Mouse (Mus musculus) adrenal gland, postnatal 36 days (tissue): ENCODE measurements at regions not wholly inside any gene's neighbourhood (a gene's known extent, or its start where the extent isn't known, plus 50 kb on each side); places are given as distances from the start of the nearest gene placed in this dataset.
"Not testable (repeated sequence)": the region's sequence is repeated elsewhere in the genome, so short reads cannot be mapped to it uniquely, and the experiment has no call there.

ENCODE experiments used
- DNase-seq, 2 experiments: peaks; one replicate each; pipeline ENCODE4 v3.0.0; 2021; ENCODE audit warnings: mixed read lengths in 1 of 2

DNA sequence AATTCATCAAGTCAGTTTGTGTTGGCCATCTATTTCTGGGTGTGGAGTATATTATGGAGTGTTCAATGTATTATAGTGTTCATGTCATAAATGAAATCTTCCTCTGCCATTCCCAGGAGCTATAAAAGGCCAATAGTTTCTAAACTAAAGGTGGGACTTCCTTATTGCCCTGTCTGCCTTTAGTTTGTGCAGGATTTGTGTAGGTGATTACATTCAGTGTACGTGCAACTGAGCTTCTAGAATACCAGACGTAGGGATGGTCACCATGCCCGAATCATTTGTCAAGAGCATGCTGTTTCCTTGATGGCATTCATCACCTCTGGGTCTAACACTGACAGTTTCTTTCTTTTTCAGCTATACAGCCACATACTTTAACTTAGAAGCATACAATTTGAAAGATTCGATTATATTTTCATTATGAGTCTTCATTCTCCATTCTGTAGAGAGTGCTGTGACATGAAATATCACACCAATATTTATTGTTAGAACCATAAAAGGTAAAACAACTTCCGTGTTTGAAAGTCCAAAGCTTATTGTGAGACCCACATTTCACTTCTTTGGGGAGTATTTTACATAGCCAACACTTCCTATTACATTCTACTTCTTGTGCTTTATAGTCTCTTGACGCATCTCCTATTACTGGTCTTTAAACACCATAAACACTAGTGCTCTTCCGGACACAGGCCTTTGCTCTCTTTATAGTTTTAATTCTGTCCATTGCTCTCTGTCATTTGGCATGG, 494.1 kb upstream of the Klf6 start:
- DNase-seq, result no peak

DNA sequence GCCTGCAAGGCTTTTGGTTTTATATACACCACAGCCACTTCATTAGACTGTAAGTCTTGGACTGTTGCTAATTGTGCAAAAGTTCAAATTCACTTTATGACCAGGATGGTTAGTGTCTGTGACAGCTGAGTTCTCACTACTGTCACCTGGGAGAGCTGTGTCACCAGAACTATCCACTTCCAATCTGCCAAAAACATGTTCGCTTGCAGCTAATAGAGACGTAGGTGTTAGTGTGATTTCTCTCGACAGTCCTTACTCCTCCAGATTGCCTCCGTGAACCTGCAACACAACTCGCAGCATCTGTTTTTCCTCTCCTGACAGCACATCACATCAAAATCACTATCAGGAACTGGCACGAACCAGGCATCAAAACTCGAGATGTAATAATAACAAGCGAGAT, 491.3 kb upstream of the Klf6 start:
- no peak for DNase-seq

DNA sequence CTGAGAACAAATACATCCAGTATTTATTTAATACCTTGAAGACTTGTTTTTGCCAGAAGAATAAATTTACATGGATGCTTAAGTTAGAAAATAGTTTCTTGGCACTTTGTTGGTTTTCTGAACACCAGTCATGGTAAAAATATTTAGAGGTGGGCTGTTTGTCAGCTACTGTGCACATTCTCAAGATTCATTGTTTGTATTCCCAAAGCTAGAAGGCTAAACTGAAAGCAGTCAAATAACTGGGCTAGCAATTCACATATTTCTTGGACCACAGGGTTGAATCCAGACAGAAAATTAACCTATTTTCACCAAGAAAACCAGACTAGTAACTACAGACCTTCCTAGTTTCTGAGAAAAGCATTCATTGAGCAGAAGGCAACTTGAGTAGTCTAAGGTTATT, 488.1 kb upstream of the Klf6 start:
- no peak for DNase-seq

DNA sequence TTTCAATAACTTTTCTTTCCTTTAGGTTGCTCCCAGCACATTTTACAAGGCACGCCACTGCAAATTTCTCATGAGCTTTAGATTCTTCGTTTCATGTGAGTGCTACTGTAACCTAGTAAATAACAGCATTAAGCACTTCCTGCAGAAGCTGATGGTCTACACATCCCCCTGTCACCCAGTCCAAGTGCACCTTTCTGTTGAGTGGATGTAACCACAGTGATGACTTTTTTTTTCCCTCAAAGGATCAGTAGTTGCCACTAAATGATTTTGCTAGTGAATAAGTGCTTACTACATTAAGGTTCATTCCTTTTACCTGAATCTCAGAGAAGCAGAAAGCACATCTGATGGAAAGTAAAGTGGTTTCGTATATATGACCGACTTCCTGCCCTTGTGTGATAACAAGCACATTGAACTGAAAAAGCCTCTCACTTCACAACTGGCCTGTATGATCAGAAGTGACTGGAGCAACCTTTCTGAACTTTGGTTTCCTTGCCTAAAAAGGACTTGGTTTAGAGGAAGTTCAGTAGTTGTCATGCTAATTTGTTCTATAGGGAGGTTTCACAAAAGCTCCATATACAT, 453.0 kb upstream of the Klf6 start:
- DNase-seq, result no peak

DNA sequence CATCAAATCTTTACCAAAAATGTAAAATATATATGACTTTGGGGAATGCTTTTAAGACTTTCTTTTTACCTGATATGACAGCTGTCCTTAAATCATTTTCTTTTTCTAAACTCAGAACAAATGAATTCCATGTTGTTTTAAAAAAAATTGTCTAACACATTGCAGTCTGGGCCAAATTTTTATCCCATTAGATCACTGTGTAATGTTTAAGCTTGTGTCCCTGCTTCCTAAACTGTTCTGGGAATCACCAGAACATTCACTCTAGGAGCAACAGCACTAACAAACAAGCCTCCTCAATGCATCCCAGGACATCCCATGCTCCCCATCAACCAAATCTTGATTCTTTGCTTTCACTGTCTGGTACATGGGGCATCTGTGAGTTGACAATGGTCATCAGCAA, 449.2 kb upstream of the Klf6 start:
- DNase-seq, result no peak

DNA sequence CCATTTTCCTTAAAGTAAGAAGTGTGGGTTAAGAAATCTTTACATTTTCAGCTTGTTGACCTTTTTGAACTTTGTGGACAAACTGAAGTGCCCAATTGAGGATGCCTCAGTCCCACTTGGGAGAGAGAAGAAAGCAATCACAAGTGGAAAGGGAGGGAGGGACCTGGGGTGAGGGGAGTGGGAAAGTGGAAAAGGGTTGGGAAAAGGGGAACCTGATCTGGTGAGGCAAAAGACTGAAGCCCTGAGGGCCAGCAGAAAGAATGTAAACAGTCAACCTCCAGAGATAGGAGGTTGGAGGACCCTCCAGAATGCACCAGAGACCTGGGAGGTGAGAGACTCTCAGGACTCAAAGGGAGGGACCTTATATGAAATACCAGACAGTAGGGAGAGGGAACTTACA, 448.3 kb upstream of the Klf6 start:
- DNase-seq, result not testable (repeated sequence)

DNA sequence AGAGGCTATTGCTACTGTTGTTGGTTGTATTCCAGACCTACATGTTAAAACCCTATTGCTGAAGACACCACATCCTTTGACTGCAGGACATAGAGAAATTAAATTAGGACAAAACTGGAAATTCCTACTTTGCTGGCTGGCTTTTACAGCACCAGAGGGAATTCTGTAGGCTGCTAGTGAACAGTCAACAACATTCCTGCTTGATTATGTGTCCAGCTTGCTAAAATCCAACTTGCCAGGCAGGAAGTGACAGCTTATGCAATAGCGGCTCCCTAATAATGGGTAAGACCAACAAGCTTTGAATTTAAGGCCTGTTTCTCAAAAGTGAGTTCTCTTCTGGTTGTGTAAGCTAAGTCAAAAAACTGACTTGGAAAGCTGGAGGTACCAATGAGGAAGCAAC, 437.2 kb upstream of the Klf6 start:
- DNase-seq, result no peak

DNA sequence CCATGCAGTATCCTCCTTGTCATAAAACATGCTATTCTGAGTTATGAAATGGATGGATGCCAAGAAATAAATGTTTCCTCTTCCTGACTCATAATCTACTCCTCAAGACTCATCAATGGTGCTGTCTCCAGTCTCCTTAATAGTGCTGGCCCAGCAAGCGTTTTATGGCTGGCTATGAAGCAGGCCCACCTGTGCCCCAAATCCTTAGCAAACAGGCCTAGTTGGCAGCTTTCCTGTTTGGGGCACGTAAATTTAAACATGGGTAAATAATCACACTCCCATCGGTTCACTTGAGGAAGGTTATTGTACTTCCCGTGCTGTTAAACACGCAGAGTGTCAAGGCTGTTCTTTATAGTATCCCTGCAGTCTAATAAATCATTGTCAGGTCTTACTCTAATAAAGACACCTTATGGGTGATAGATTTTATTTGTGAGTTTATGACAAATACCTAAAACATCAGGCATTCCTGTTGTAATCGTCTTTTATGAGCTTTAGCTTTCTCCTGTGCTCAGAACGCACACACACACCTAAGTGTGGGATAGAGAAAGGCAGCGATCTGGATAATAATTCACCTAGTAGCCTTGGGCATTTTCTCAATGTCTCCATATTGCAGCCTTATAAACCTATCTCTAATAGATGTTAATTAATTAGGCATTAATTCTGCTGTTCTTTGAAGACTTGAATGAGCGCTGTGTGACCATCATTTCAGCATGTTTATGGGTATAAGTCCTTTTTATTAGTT, 435.6 kb upstream of the Klf6 start:
- DNase-seq, result no peak

DNA sequence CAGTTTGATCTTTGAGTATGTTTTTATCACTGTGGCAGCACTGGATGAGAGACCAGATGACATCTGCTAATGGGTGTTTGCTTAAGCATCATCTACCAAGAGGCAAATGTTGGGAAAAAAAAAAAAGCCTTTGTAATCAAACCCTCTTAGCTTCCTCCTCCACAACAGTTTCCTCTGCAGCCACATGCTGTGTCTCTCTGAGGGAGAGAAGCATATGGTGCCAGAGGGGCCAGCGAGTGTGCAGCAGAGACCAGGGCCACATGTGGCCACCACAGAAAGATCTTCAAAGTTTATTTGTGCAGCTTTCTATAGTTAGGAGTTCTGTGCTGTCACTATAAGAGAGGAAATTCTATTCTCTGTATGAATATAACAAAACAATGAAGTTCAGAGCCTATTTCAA, 427.6 kb upstream of the Klf6 start:
- no peak for DNase-seq

DNA sequence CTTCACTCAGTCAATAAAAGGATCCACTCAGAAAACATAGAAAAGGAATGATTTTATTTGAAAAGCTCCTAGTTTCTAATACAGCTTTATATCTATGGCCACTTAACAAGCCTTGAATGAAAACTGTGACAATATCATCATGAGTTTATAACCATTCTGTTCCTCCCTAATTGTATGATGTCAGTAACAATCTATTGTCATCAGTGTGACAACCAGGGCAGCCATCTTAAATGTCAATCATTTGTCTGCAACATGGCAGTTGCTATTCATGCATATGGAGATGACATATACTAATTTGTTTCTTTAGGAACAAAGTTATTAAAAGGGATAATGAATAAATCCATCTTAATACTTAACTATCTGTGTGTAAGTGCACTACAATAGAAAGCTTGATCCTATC, 426.2 kb upstream of the Klf6 start:
- DNase-seq, result no peak

DNA sequence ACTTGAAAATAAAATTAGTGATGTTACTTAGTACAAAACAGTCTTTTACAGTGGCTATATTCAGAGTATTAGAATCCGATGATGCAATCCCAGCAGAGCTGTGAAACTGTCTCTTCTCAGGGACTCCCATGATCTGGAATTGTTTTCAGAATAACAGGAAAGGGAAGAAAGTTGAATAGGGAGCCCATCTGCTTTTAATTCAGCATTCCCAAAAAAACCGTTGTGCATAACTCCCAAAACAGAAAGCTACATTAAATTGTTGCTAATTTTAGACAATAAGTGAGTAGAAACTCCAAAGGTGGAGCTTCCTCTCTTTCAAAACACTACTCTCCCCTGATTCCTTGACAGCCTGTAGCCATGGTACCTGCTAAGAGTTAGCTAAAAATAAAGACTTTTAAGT, 425.1 kb upstream of the Klf6 start:
- DNase-seq, result no peak

DNA sequence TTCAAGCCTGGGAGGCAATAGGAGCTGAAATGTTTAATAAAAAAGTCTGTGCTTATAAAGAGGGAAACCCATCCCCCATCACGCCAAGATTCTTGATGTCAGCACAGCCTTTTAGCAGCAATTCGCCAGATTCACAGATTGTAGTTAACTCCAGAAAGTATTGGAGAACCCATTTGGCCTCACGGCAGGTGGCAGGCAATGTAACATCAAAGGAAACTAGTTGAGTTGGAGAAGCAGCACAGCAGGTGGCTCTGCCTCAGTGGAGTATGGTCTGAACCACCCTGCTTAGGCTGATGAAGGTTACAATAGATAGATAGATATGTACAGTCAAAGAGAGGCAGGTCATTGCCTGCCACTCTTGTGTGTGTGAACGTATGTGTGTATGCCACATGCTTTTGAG, 420.8 kb upstream of the Klf6 start:
- DNase-seq, result no peak

DNA sequence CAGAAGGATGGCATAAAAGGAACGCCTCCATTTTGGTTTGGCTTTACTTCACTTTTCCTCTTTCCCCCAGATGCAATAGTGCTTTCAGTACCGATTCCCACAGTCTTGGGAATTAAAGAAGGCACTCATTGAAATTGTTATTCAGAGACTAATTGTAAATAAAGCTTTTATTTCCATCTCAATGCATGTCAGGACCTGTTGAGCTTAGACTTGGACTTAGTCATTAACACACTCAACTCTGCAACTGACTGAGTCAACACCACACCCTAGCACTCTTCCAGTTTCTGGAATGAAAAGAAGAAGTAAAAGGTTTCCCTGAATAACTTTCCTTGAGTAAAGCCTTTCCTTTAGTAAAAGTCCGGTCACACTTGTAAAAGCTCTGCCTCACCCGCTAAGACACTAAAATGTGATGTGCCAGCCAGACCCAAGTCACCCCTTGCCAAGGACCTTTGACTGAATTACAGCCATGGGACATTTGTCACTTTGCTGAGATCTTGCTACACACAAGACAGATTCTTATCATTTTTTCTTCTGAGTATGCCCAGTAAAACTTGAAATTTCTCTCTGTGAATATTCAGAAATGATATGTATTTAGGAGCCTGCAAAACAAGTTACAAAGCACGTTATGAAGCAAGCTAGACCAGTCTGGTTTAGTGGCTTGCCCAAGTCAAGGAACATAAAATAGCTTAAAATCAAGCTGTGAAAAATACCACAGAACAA, 416.4 kb upstream of the Klf6 start:
- DNase-seq, result peak; percentile 4 to 25

DNA sequence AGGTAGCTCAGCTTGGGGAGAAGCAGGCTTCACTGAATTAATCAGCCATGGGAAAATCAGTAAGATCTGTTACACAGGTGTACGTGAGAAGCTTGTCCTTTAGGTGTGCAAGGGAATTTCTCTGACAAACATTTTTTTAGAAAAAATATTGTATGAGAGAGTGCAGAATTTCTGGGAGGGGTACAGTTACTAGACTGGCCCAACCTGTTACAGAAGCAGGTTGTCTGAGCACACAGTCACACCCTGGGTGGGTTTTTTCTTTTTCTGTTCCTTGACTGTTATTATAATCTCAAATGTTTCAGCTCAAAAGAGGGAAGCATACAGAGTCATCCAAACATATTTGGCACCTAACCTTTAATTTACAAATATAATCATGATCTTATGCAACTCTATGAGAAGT, 412.7 kb upstream of the Klf6 start:
- DNase-seq, result no peak

DNA sequence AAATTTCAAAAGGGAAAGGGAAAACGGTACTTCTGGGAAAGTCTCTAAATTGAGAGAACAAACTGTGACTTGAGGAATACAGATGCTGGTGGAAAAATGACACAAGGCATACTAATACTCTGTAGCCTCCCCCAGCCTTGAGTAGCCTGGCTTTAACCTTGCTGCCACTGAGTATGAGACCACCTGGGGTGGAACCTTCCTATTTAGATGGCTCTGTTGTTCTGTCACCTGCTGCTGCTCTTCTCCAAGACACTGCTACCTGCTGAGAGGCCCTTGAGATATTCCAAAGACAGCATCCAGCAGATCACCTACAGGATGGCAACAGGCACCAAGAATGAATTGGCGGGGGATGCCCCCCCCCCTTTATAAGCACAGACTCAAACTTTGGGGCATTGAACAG, 380.5 kb upstream of the Klf6 start:
- no peak for DNase-seq

DNA sequence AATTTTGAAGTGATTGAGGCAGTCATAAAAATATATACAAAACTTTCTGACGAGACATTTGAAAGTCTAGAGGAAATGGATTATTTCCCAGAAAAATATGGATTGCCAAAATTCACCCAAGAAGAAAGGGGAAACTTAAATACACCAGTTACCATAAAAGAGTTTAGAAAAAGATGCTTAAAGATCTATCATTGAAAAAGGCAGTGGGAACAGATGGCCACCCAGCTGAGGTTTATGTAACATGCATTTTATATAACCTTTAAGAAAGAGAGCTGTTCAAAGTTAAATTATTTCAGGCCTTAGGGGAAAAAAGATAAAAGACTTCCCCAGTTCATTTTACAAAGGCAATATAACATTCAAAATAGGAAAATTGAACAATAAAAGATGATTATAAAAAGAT, 369.0 kb upstream of the Klf6 start:
- DNase-seq, result no peak

DNA sequence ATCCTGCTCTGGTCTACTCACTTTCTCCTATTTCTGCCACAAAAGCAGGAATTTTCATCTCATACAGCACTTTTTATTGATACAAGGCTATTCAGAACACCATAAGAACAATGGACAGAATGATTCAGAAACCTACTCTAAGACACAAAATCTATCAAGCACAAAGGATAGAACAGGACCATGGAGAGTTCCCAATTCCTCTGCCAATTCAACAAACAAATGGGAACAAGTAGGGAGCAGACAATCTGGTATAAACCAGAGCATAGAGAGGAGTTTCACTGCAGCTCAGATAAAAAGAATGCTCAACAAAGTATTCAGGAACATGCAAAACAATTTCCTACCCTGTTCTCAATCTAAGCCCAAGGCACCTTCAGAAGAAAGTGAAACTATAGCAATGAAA, 363.7 kb upstream of the Klf6 start:
- peak in 1 of 2 experiments; percentile 4 for DNase-seq

DNA sequence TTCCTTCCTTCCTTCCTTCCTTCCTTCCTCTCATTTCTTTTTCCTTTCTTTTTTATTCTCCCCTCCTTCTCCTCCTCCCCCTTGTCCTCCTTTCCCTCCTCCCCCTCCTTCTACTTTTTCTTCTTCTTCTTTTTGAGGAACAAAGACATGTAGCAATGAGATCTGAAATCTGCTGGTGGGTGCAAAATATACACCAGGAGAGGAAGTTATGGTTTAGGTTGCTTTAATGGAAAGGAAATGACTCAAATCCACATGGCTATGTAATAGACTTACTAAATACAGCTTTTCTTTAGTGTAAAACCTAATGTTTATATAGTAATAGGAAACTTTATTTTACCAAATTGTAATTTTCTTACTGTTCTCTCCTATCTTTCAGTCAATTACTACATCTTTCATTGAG, 349.5 kb upstream of the Klf6 start:
- DNase-seq, result no peak

DNA sequence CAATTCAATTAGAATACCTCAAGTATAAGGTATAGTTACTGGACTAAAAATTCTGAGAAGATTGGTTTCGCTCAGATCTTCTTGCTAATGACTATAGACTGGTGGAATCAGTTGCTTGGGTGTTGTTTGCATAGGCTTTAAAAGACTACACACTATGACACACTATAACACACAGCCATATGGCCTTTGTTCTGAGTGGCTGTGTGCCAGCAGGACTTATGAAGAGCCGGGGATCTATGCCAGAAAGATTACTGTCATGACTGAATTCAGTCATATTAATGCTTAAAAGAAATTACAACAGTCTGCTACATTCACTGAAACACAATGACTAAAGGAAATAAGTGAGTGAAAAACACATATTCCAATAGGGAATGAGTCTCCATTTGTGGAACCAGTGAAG, 345.7 kb upstream of the Klf6 start:
- DNase-seq, result no peak

DNA sequence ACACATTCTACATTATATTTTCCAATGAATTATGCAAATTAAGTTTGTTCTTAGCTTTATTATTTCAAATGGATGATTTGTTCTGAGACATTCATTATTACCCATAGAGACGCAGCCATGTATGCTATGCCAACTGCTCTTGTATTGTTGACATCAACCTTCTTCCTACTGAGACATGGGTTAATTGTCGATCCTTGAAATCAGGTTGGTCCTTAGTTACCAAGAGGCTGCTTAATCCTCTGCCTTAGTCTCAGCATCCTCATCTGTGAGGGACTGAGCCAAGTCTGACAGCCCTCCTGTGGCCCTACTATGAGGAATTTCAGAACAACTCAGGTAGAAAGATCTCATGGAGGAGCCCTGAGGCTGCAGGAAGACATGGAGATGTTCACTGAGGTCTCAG, 345.2 kb upstream of the Klf6 start:
- DNase-seq, result no peak

DNA sequence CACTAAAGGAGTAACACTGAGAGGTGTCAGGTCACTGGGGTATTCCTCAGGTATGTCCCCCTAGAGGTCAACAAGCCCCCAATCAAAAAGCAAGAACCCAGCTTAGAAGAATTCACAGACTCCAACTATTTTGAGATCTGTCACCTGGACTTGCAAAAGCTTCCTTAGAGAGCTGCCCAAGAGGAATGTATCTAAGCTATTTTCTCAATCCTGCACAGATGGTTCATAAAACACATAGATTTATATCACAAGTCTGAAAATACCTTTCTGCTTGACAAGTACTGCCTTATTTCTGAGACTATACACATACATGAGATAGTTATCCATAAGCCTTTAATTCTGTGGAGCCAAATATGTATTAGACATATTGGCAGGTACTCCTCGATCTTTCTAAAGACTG, 342.1 kb upstream of the Klf6 start:
- DNase-seq, result no peak

DNA sequence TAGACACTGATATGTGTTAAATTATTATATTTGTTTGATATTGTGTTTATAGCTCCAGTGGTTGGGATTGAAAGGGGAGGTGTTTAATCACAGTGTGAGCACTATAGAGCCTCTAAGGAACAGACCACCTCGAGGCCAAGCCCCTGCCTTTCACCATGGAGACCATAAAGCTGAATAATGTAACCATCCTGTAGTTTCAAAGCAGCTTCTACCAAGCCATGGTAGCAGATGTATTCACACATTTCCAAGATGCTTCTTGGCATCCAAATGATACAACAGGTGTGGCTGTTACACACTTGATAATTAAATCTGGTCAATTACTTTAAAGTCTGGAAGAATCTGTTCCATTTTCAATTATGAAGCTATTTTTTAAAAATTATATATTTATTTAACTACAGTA, 341.7 kb upstream of the Klf6 start:
- DNase-seq, result no peak

DNA sequence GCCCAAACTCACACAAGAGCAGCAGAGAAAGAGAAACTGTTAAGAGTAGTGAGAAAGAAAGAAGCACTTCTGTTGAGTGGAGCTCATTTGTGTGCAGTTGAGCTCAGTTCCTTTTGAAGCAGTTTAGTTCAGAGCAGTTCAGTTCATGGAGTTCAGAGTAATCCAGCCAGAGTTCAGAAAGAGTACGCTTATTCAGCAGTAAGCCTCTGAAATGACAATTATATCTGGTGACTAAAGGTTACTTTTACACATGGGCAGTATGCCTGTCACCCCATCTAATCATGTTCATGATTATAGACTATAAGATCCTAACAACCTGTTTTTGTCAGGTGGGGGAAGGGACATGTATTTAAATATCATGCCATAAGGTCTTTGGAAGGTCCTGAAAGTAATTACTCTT, 333.9 kb upstream of the Klf6 start:
- DNase-seq, result no peak
